Mouse (Mus musculus) bone marrow, adult 2 months (tissue): ENCODE measurements around the gene Daxx. TPM values are rescaled to one million over a fixed set of nuclear protein-coding genes. Genes with fewer than 3 reads are reported as not detected.
A peak's percentile ranks its signal among the peaks of the same experiment; 100 is the strongest.
"Not testable (repeated sequence)": the region's sequence is repeated elsewhere in the genome, so short reads cannot be mapped to it uniquely, and the experiment has no call there.

Experiments used
- H3K27ac ChIP-seq: fragments of 200-500 bp; 2 replicates; pipeline ENCODE4 v1.5.1; 2012; ENCODE audit warnings: low read depth, mild to moderate bottlenecking, control low read depth, inconsistent platforms, low read length; ENCODE audit not compliant: control insufficient read depth, poor library complexity, insufficient read depth
- H3K4me1 ChIP-seq: fragments of 200-500 bp; 2 replicates; pipeline ENCODE4 v1.6.1; 2011; ENCODE audit warnings: low read length; ENCODE audit not compliant: control insufficient read depth, insufficient read depth
- H3K4me3 ChIP-seq: fragments of 200-500 bp; replicated peaks from 2 replicates; pipeline ENCODE3; 2011; ENCODE audit warnings: mild to moderate bottlenecking, low read depth, low read length, control low read depth; ENCODE audit not compliant: control insufficient read depth
- CTCF ChIP-seq: fragments of 200-500 bp; IDR thresholded peaks from 2 replicates; pipeline ENCODE4 v1.5.1; 2011; ENCODE audit warnings: low read length, control low read depth; ENCODE audit not compliant: control insufficient read depth, insufficient read depth
- POLR2A ChIP-seq: fragments of 200-500 bp; IDR thresholded peaks from 2 replicates; pipeline ENCODE4 v1.6.1; 2011; ENCODE audit warnings: low read depth, mild to moderate bottlenecking, control low read depth, low read length, borderline replicate concordance; ENCODE audit not compliant: control insufficient read depth
- WGBS: fragments of 180-500 bp; shearing (Covaris S2); methylation state at CpG from one replicate; pipeline ENCODE4 v1.1.7; 2018; 5-methylcytosine and 5-hydroxymethylcytosine counted together
- polyA plus RNA-seq: library from polyadenylated mRNA; stranded (reverse); fragments of >200 nt; gene quantifications from 2 replicates; pipeline ENCODE4 v1.2.4, GENCODE M21; 2011; ENCODE audit warnings: low replicate concordance; ENCODE audit not compliant: missing spikeins, insufficient read depth, insufficient read length

Daxx gene
- polyA plus RNA-seq: 26.4 and 42.3 TPM in 2 replicates

DNA sequence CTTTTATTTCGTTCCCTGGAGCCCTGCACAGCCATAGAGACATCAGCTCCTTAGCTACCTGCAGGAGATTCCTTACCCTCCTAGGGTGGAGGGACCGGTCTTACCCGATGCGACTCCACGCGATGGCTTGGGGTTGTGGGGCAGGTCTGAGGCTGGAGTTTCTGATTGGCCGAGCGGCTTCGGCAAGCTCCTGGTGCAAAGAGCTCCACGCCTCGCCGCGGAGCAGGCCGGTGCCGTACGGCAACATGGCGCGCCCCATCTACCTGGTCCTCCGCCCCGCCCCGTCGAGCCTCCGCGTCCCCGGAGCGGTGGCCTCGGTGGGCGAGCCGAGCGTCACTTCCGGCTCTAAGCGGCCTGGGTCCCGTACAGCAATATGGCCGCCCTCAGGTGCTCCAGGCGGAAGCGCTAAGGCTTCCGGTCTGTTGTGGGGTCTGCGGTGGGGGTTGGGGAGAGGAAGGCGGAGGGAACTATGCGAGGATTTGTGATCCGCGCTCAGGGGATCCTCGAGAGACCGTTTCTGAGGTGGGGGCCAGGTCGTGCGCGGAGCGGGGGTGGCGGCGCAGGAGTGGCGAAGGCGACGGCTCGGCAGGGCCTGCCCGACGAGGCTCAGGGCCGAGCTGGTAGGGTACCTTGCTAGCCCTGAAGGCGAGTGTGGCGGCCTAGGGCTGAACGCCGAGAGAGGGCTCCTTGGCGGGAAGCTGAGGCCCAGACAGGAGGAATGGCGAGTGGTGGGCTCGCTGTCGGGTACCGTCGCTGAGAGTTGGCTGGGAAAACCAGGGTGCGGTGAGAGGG, at the start of gene Daxx:
Gene Daxx (plus strand): TSS at position 338 of the 792 bp plus-strand sequence.
- H3K4me3 ChIP-seq: peak within 1 kb of the TSS; percentile 79
- H3K27ac ChIP-seq: peak within 1 kb of the TSS; percentile 91
- TF ChIP-seq POLR2A: peak; percentile 32; the same call in 1 of the 2 replicates
- TF ChIP-seq CTCF: no peak
- H3K4me1 ChIP-seq: no peaks in the 10 kb centered on the region; the same call in 1 of the 2 replicates
- WGBS: under 1% methylated on average over 68 of the region's 68 CpGs

DNA sequence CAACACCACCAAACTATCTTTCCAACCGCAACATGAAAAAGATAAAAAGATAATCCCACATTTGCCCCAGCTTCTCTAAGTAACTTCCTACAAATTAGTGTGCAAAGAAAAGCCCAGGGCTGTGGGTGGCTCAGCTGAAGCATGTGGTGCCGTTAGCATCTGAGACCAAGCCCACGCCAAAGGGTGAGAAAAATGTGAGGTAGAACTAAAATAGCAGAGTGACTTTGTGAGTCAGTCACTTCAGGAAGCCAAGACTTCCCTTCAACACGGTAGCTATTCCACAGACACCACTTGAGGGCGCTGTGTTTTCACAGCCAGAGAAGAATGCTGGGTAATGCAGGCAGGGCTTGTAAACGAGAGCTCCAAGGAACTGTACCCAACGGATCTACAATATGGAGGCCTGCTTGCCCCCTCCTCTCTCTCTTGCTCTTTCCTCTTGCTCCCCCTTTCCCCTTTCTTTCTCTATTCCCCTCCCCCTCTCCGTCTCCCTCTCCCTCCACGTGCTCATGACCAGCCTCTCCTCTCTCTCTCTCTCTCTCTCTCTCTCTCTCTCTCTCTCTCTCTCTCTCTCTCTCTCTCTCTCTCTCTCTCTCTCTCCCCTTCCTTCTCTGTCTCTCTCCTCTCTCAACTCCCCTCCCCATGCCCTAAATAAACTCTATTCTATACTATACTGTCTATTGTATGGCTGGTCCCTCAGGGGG, 43.7 kb upstream of the Daxx start:
- TF ChIP-seq CTCF (peak; percentile 70), POLR2A (no peak)
- Histone ChIP-seq H3K4me1 (no peaks in the 10 kb centered on the region; the same call in none of the 2 replicates), H3K4me3 (peak overlapping the region; percentile 27), H3K27ac (no peak overlapping the region)
- WGBS: 9% methylated on average over 9 of the region's 9 CpGs

DNA sequence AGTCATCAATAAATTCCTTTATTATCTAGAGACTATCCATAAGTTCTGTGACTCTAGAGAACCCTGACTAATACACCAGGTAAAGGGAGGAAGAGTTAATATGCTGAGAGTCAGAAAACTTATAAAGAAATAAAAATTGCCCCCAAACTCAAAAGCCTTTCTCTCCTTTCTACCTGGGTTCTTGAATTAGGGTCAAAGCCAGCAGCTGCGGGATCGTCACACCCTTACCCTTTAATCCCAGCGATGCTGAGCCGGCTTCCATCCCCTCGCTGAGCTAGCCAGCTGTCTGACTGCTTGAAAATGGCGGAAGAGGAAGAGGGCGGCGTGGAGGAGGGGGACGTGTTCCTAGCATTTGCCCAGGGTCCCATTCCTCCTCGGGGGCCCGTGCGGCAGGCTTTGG, 35.7 kb upstream of the Daxx start, which contains the start of gene Gm7029:
Gene Gm7029 (plus strand): TSS at position 301 of the 400 bp plus-strand sequence.
- 91% methylated on average over 4 of the region's 12 CpGs for WGBS
- H3K27ac ChIP-seq, H3K4me3 ChIP-seq, H3K4me1 ChIP-seq: not testable (repeated sequence)

DNA sequence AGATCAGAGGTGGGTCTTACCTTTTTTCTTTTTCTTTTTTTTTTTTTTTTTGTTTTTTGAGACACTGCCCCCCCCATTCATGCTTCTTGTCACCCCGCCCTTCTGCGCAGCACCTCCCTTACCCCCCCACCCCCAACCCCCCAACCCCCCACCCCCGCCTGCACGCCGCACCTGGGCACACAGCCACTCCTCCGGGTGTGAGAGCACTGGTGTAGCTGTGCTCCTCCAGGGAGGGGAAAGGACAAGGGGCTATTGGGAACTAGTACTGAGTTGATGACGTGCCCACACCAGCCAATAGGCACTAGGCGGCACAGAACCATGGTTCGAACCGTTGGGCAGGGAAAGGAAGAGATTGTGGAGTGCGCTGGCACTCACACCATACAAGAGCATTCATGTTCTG, 34.8 kb upstream of the Daxx start:
- WGBS: 95% methylated on average over 11 of the region's 11 CpGs
- no peak overlapping the region for H3K4me3 ChIP-seq
- H3K4me1 ChIP-seq: no peaks in the 10 kb centered on the region
- TF ChIP-seq CTCF (no peak), POLR2A (no peak)
- no peak overlapping the region for H3K27ac ChIP-seq

DNA sequence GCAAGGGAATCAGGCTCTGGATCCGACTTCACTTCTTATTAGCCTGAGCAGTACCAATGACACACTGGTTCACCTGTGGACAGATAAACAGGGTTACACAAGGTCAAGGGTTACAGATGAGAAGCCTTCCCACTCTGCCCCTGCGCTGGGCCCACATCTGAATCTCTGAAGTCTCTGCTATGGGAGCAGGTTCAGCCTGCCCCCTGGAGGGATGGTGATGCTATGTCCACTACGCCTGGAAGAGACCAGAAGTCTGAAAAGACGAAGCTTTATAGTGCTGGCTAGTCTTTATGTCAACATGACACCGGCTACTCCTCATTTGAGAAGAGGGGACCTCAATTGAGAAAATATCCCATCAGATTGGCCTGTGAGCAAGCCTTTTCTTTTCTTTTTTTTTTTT, 33.4 kb upstream of the Daxx start:
- not testable (repeated sequence) for H3K4me1 ChIP-seq, H3K4me3 ChIP-seq, H3K27ac ChIP-seq
- WGBS: 81% methylated on average over 5 of the region's 5 CpGs
- TF ChIP-seq CTCF: peak; percentile 24; the same call in 1 of the 2 replicates

DNA sequence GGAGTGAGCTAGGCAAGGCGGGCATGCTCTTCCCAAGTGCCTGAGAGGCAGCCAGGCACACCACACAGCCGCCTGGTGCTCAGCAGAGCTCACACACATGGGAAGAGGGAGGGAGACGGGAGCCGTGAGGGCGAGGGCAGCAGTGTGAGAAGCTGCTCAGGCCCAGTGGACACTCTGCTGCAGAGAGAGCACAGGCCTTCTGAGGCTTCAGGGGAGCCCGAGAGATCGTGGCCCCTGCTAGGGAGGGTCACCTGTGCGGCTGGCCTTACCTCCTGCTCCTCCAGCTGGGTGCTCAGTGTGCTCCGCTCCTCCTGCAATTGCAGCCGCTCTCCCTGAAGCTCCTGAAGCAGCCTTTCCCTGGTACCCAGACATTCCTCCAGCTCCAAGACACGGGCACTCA, 24.9 kb upstream of the Daxx start:
- H3K4me3 ChIP-seq, H3K27ac ChIP-seq, H3K4me1 ChIP-seq: not testable (repeated sequence)
- 90% methylated on average over 10 of the region's 11 CpGs for WGBS

DNA sequence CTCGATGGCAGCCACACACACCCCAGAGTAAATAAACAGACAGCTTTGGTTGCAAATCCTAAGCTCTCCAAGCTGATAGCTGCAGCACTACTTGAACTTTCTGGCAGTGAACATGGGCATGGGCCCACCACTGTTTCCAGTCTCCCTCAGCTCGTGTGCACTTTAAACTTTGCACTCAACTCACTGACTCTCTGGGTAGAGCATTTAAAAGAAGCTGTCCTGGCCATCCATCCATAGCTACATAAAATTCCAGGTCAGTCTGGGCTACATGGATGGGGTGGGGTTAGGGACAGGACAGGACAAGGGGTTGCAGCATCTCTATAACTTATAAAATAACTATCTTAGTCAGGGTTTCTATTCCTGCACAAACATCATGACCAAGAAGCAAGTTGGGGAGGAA, 21.4 kb upstream of the Daxx start:
- H3K4me3 ChIP-seq, H3K4me1 ChIP-seq, H3K27ac ChIP-seq: not testable (repeated sequence)
- 76% methylated on average over 2 of the region's 2 CpGs for WGBS

DNA sequence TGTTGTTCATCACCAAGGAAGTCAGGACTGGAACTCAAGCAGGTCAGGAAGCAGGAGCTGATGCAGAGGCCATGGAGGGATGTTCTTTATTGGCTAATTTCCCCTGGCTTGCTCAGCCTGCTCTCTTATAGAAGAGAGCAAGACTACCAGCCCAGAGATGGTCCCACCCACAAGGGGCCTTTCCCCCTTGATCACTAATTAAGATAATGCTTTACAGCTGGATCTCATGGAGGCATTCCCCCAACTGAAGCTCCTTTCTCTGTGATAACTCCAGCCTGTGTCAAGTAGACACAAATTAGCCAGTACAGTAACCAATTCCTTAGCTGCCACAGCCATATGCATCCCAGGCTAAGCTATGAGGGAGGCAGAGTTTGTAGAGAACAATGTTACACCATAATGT, 21.0 kb upstream of the Daxx start:
- not testable (repeated sequence) for H3K27ac ChIP-seq, H3K4me1 ChIP-seq, H3K4me3 ChIP-seq

DNA sequence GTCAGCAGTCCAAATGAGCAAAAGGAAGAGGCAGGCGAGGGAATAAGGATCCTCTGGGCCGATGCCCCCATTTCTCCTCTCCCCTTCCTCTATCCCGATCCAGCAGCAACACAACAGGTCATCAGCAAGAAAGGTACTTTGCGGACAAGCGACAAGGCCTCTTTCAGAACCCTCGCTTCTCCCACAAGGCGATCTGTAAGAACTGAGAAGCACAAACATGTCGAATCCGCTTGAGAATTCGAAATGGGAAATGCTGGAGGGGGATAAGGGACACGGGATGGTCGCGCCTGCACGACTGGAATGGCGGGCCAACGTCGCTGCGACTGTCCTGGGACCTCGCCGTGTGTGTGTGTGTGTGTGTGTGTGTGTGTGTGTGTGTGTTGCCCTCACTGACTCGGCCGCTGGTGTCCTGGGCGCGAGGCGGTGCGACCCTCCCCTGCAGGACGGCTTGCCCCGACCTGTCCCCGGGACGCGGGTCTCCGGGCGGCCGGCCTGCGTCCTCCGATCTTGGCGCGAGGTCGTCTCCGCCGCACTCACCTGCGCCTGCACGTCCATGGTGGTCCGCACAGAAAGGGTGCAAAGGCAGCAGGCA, 19.2 kb upstream of the Daxx start:
- peak overlapping the region; percentile 81 for H3K27ac ChIP-seq
- WGBS: under 1% methylated on average over 44 of the region's 44 CpGs
- H3K4me3 ChIP-seq: peak overlapping the region; percentile 99
- H3K4me1 ChIP-seq: not testable (repeated sequence)
